Mouse (Mus musculus): ENCODE results near the gene Tcf12.

DNA sequence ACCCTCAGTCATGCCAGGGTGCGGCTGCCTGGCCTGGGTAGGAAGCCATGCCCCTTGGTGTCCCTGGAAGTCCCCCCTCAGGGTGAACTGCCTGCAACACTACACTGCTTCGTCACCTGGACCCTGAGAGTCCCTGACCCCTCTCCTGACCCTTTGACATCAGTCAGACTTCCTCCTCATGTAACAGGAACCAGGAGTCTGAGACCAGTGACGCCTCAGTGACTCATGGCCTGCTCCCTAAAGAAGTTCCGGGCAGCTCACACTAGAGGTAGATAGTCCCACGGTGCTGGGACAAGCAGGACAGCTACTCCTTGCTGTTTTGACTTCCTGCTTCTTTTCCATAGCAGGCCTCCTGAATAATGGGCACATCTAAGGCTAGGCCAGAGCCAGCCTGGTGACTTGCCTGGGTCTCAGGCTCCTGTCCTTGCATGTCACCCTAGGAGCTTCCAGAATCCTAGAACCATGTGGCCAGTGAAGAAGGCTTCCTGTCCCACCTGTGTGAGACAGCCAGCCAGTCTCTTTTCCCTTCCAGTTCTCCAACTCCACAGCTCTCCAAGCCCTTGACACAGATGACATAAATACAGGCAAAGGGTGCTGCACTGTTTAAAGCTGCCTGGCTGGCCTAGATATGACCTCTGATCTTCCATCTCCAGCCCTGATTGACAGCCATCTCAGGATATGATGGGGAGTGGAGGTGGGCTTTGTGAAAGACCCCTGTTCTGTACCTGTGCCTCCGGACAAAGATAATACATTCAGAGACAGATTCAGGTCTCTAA is 305.8 kb downstream of the Tcf12 start:
- TF ChIP-seq CTCF (IDR thresholded peaks at IDR 0.05; ENCODE audit: low read depth, low read length): no peak
- no peak for TF ChIP-seq GATA1 (IDR thresholded peaks at IDR 0.05; ENCODE audit: borderline replicate concordance, low read length)
- TF ChIP-seq POLR2AphosphoS5 (IDR thresholded peaks at IDR 0.05; ENCODE audit: insufficient replicate concordance, low read depth, low read length): no peak
